Mouse (Mus musculus): ENCODE measurements at regions not wholly inside any gene's neighbourhood (a gene's known extent, or its start where the extent isn't known, plus 50 kb on each side); places are given as distances from the start of the nearest gene placed in this dataset.

GRCm38 (mm10) chr14:9315224-9315623 is 649.2 kb upstream of the 4930452B06Rik start:
- TF ChIP-seq EP300 (IDR thresholded peaks at IDR 0.05; ENCODE audit: low read depth) (no peak), CTCF (IDR thresholded peaks at IDR 0.05; ENCODE audit: low read depth) (no peak)
